Mouse (Mus musculus) adrenal gland, postnatal 25 days (tissue): Measurements from ENCODE around the gene Fndc7. TPM values are rescaled to one million over a fixed set of nuclear protein-coding genes. Genes with fewer than 3 reads are reported as not detected.

Experiments
- total RNA-seq: library from RNA; stranded (reverse); gene quantifications from 2 replicates; pipeline ENCODE4 v1.2.3, GENCODE M21; 2021

The Fndc7 gene
- total RNA-seq, 1 experiment from 2014 or later, result 0.79 TPM

Other genes with a start within 250 kb of the Fndc7 start
- gene Clcc1, start 236.1 kb downstream of the Fndc7 start, total RNA-seq, result 28.7 and 48.8 TPM in 2 replicates
- 3.9 and 5.3 TPM in 2 replicates for gene Gpsm2, start 167.7 kb downstream of the Fndc7 start, total RNA-seq
- gene Aknad1, start 150.3 kb downstream of the Fndc7 start, total RNA-seq, result not detected in 2 replicates
- 45.0 and 63.2 TPM in 2 replicates for gene Stxbp3, start 49.5 kb downstream of the Fndc7 start, total RNA-seq
- gene Prpf38b, start 21.7 kb upstream of the Fndc7 start, total RNA-seq, result 77.1 and 78.8 TPM in 2 replicates
- gene Henmt1, start 49.9 kb upstream of the Fndc7 start, total RNA-seq, result not detected in 2 replicates
- not detected in 2 replicates for gene Gm9857, start 50.4 kb upstream of the Fndc7 start, total RNA-seq
- 8.6 and 9.4 TPM in 2 replicates for gene Fam102b, start 137.6 kb upstream of the Fndc7 start, total RNA-seq
- not detected in 2 replicates for gene Slc25a54, start 190.5 kb upstream of the Fndc7 start, total RNA-seq
- 43.1 and 60.5 TPM in 2 replicates for gene Slc25a24, start 233.1 kb upstream of the Fndc7 start, total RNA-seq